Mouse (Mus musculus): Measurements from ENCODE around the gene Phlda2. TPM values are rescaled to one million over a fixed set of nuclear protein-coding genes. Genes with fewer than 3 reads are reported as not detected.
A peak's percentile ranks its signal among the peaks of the same experiment; 100 is the strongest.

Gene Phlda2
- total RNA-seq, 4 experiments from 2014 or later: 0.66 TPM; not detected in 3

GRCm38 (mm10) chr7:143503926-143504325 is 976 bp upstream of the Phlda2 start:
- DNase-seq (ENCODE audit: low spot score in 2 of 2): no peak

GRCm38 (mm10) chr7:143501643-143502417 is 1.1 kb downstream of the Phlda2 start:
- DNase-seq (ENCODE audit: low spot score in 2 of 2): peak in 1 of 2 experiments; percentile 16

DNA sequence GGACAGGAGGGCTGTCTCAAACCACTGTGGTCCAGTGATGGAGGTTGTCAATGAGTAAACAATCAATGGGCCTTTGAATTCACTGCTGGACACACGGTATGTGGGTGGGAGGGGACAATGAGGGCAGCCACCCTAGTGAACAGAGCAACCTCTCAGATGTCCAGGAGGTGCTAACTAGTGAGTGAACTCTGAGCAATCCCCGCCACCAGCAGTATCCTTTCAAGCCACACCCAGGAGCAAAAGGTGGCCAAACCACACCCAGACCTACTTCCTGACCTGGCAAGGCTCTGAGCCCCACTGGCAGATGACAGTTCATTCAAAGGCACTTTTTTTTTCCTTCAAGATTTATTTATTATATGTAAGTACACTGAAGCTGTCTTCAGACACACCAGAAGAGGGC is 2.0 kb downstream of the Phlda2 start:
- DNase-seq (ENCODE audit: low spot score in 2 of 2): no peak

GRCm38 (mm10) chr7:143498584-143498983 is 4.4 kb downstream of the Phlda2 start:
- no peak for DNase-seq (ENCODE audit: low spot score in 2 of 2)

GRCm38 (mm10) chr7:143495104-143495961 is 7.6 kb downstream of the Phlda2 start:
- no peak for DNase-seq (ENCODE audit: low spot score in 2 of 2)

GRCm38 (mm10) chr7:143493616-143494126 is 9.3 kb downstream of the Phlda2 start:
- no peak for DNase-seq (ENCODE audit: low spot score in 2 of 2)

DNA sequence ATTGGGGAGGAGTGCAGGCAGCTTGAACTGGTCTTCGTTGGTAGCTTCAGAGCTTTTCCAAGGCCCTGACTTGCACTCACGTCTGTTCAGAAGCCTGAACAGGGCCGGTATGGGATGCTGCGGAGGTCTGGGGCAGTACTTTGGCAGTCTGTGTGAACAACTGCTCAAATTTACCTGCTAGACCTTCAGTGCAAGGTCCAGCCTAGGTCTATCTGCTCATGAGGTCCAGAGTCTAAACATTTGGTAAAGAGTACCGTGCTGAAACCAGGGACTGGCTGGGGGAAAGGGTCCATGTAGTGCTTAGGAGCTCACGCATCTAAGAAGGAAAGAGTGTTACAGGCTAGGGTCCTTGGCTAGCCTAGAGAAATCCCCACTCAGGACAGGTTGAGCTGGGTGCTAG is 13.2 kb downstream of the Phlda2 start:
- no peak for DNase-seq (ENCODE audit: low spot score in 2 of 2)

DNA sequence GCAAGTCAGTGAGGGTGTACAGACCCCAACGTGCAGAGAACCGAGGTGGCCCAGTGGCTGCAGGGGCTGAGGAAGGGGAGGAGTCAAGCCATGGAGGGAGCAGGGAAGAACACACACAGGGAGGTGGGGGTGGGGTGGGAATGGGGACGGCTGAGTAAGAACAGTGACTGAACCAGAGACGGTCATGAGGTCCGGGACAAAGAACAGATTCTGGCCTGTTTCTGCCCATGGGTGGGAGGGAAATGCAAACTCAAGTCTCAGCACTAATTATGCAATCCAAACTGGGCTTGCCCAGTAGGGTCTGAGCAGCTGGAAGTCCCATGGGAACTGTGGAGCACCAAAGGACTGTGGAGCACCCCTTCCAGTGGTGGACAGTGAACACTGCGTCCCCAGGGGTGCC is 20.4 kb downstream of the Phlda2 start:
- DNase-seq (ENCODE audit: low spot score in 2 of 2): no peak

DNA sequence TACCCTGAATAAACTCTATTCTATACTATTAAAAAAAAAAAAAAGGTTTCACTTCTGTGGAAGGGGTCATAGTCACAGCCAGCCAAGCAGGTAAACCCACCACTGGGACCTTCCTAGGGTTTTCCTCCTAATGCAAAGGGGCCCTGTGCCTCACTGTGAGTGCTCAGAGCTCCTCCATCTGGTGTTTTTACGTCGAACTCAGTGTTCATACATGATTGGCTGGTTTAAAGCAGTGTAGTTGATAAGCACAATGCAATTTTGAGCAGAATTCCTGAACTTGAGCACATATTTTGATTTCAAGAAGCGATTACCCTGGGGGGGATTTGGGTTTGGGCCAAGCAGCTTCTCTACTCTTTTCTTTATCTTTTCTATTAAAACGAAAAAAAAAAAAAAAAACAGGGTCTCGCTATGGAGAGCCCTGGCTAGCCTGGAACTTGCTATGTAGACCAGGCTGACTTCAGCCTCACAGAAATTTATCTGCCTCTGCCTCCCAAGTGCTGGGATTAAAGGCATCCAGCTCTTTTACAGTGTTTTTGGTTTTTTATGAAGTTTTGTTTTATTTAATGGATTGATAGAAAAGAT is 21.1 kb downstream of the Phlda2 start:
- no peak for DNase-seq (ENCODE audit: low spot score in 2 of 2)

DNA sequence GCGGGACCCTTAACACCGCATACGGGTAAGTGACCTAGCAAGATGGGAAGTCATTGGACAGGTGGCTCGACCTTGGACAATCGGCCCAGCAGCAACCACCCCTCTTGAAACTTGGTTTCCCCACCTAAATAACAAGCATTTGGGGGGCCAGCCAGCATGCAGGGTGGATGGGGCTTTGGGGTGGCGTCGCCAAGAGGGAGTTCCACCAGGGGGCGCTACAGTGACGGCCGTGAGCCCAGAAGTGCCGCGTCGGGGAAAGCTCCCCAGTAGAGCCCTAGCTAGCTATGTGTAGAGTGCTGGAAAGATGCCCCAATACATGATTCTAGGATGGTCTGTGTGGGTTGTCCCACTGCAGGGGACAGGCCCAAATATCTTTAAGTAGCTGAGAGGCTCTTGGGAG is 22.5 kb downstream of the Phlda2 start:
- no peak for DNase-seq (ENCODE audit: low spot score in 2 of 2)

DNA sequence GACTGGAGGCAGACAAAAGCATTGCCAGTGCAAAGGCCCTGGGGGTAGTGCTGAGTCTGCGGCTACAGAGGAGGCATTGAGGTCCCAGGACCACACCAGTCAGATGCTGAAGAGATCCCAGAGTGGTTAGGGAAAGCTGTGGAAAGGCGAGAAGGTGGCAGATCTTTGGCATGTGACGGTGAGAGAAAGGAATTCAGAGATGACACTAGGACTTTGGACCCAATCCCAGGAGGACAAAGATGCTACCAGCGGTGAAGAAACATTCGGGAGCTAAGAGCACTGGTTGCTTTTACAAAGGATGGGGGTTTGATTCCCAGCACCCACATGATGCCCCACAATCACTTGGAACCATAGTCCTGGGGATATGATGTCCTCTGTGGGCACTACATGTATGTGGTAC is 25.1 kb downstream of the Phlda2 start:
- no peak for DNase-seq (ENCODE audit: low spot score in 2 of 2)

DNA sequence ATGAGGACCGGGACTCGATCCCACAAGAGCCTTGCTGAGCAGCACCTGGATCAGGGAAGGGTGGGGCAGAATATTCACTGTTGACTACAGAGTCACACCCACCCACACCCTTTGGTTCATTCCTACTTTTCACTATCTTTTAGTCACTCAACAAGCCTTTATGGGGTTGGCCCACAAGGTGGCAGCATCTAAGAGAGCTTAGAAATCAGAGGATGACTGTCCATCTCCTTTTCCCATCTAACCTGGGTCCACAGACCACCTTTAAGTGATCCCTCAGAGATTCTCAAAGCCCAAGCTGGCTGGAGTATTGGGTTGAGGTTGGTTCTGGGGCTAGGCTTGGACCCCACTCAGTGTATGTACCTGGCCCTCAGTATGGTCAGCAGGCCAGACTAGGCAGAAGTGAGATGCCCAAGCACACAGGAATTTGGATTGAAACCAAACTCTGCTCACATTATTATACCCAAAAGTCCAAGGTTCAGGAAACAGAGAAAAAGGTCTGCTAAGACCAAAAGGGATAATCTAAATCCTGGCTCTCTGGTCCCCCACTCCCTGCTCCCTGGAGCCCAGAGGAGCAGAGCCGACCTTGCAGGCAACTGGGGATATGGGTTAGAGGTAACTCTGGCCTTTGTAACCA is 26.1 kb downstream of the Phlda2 start:
- no peak for DNase-seq (ENCODE audit: low spot score in 2 of 2)

GRCm38 (mm10) chr7:143475876-143476275 is 27.1 kb downstream of the Phlda2 start:
- no peak for DNase-seq (ENCODE audit: low spot score in 2 of 2)

- DNase-seq (ENCODE audit: low spot score in 2 of 2): no peak
Measured at GRCm38 (mm10) chr7:143474811-143475210, 28.1 kb downstream of the Phlda2 start.

DNA sequence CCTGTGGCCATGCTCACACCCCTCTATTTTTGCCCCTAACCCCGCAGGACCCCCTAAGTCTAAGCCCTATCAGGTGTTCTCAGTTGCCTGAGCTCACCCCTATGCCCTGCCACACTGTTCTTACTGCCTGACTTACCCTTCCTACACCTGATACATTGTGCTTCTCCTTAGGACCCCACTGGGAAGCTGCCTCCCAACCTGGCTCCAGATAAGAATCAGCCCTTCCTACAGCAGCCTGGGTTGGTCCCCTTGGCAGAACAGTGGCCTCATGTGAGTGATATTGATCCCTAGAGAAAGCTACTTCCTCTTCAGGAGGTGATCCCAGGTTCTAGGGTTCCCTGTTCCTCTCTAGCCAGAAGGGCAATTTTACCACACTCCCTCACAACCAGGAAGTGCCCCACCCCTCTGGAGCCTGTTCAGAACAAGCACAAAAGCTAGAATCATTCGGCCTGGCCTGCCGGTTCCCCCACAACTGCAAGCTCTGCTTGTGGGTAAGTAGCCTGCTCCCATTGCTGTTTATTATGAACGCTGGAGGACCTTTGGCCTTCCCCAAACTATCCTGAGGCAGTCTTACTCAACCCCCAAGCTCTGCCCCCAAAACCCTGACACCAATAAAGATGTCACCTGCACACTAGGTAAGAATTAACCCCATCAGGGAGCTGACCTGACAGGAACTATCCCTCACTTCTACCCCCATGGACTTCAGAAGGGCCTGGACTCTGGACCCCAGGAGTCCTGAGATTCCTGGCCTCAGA is 29.4 kb downstream of the Phlda2 start, which contains the start of gene Slc22a18:
TSS of gene Slc22a18 (plus strand) at position 390 of the 755 bp plus-strand sequence.
- DNase-seq (ENCODE audit: low spot score in 2 of 2): no peak

- peak; percentile 43 to 67 for DNase-seq (ENCODE audit: low spot score in 2 of 2)
Measured at GRCm38 (mm10) chr7:143469946-143470345, 33.0 kb downstream of the Phlda2 start.

GRCm38 (mm10) chr7:143467714-143468113 is 35.2 kb downstream of the Phlda2 start:
- DNase-seq (ENCODE audit: low spot score in 2 of 2): no peak

GRCm38 (mm10) chr7:143466099-143466677 is 36.8 kb downstream of the Phlda2 start:
- DNase-seq (ENCODE audit: low spot score in 2 of 2): peak; percentile 56 to 84

GRCm38 (mm10) chr7:143464811-143465560 is 38.0 kb downstream of the Phlda2 start:
- no peak for DNase-seq (ENCODE audit: low spot score in 2 of 2)

Data from layer of hippocampus, adult 8-10 months (tissue).